In genomic region chr11:44665156-44665682, GRCm38 (mm10) we compare ENCODE assay signal across 7 mouse cellular contexts. TPM values are rescaled to one million over a fixed set of nuclear protein-coding genes. Genes with fewer than 3 reads are reported as not detected.
DNase-seq lines count a peak whose midpoint lies in the region; ATAC-seq and TF ChIP-seq lines count a peak whose summit lies in the region.

No protein-coding gene starts in this region.

- no peak for TF ChIP-seq CTCF in ES-Bruce4 (IDR thresholded peaks at IDR 0.05; ENCODE audit: low read depth, low read length)

- peak overlapping the region; percentile 48 for H3K4me2 ChIP-seq in forebrain, embryonic 11.5 days (ENCODE audit: low read depth, low read length, severe bottlenecking)
- H3K4me2 ChIP-seq in limb, embryonic 11.5 days (ENCODE audit: low read depth, severe bottlenecking), result peak overlapping the region; percentile 34
- peak overlapping the region; percentile 49 for H3K4me2 ChIP-seq in midbrain, embryonic 13.5 days (replicated peaks)

- H3K4me1 ChIP-seq in ES-Bruce4 (ENCODE audit: control insufficient read depth, insufficient read depth, low read length), result no peaks in the 10 kb centered on the region
- H3K4me1 ChIP-seq in forebrain, embryonic 11.5 days (replicated peaks; ENCODE audit: control insufficient read depth, insufficient read depth, low read length), result peaks cover 12% of the 10 kb centered on the region
- peaks cover 26% of the 10 kb centered on the region for H3K4me1 ChIP-seq in limb, embryonic 11.5 days (ENCODE audit: control insufficient read depth, insufficient read depth, low read length)
- peaks cover 56% of the 10 kb centered on the region for H3K4me1 ChIP-seq in midbrain, embryonic 13.5 days (replicated peaks)

- no peak overlapping the region for H3K9ac ChIP-seq in ES-Bruce4 (ENCODE audit: low read depth, poor library complexity, severe bottlenecking)
- H3K9ac ChIP-seq in forebrain, embryonic 11.5 days (ENCODE audit: low read length), result peak overlapping the region; percentile 51; the same call in 1 of the 2 replicates
- H3K9ac ChIP-seq in limb, embryonic 11.5 days (ENCODE audit: low read length), result peak overlapping the region; percentile 58
- peak overlapping the region; percentile 61 for H3K9ac ChIP-seq in midbrain, embryonic 13.5 days (replicated peaks)

- WGBS in forebrain, embryonic 11.5 days, result under 1% methylated on average over 18 of the region's 18 CpGs
- 1% methylated on average over 18 of the region's 18 CpGs for WGBS in limb, embryonic 11.5 days
- 2% methylated on average over 18 of the region's 18 CpGs for whole genome bisulfite sequencing in midbrain, embryonic 13.5 days

- peak; percentile 64 for ATAC-seq in forebrain, embryonic 11.5 days (replicated peaks; ENCODE audit: low FRiP score)
- ATAC-seq in limb, embryonic 11.5 days (ENCODE audit: insufficient number of reproducible peaks, low FRiP score, low TSS enrichment, low read depth), result peak; percentile 90
- ATAC-seq in midbrain, embryonic 13.5 days, result peak; percentile 79

- TF ChIP-seq EP300 in ES-Bruce4 (IDR thresholded peaks at IDR 0.05; ENCODE audit: insufficient read depth, low read depth, low read length), result no peak

- H3K27ac ChIP-seq in ES-Bruce4 (ENCODE audit: insufficient read depth, low read length), result no peak overlapping the region
- H3K27ac ChIP-seq in forebrain, embryonic 11.5 days (ENCODE audit: low read depth, low read length), result no peak overlapping the region
- H3K27ac ChIP-seq in limb, embryonic 11.5 days (replicated peaks; ENCODE audit: low read depth, low read length), result peak overlapping the region; percentile 37; the same call in 1 of the 2 replicates
- peak overlapping the region; percentile 9; the same call in 1 of the 2 replicates for H3K27ac ChIP-seq in midbrain, embryonic 13.5 days

- no peaks in the 10 kb centered on the region for H3K36me3 ChIP-seq in ES-Bruce4 (ENCODE audit: control insufficient read depth, insufficient read depth, low read length, poor library complexity, severe bottlenecking)
- no peaks in the 10 kb centered on the region for H3K36me3 ChIP-seq in forebrain, embryonic 11.5 days (ENCODE audit: control insufficient read depth, insufficient read depth, low read length)
- no peaks in the 10 kb centered on the region for H3K36me3 ChIP-seq in limb, embryonic 11.5 days (ENCODE audit: control insufficient read depth, insufficient read depth, low read length)
- H3K36me3 ChIP-seq in midbrain, embryonic 13.5 days, result no peaks in the 10 kb centered on the region

- H3K9me3 ChIP-seq in ES-Bruce4 (replicated peaks; ENCODE audit: control insufficient read depth, insufficient read depth, low read length, poor library complexity, severe bottlenecking), result no peaks in the 10 kb centered on the region
- H3K9me3 ChIP-seq in forebrain, embryonic 11.5 days (ENCODE audit: control insufficient read depth, low read length), result no peaks in the 10 kb centered on the region
- H3K9me3 ChIP-seq in limb, embryonic 11.5 days (ENCODE audit: control insufficient read depth, low read length), result no peaks in the 10 kb centered on the region
- no peaks in the 10 kb centered on the region for H3K9me3 ChIP-seq in midbrain, embryonic 13.5 days

- H3K27me3 ChIP-seq in ES-Bruce4 (ENCODE audit: control insufficient read depth, insufficient read depth, low read length, poor library complexity, severe bottlenecking), result peaks cover 2% of the 10 kb centered on the region
- peaks cover 19% of the 10 kb centered on the region for H3K27me3 ChIP-seq in forebrain, embryonic 11.5 days (ENCODE audit: control insufficient read depth, insufficient read depth, low read length)
- no peaks in the 10 kb centered on the region for H3K27me3 ChIP-seq in limb, embryonic 11.5 days (ENCODE audit: control insufficient read depth, insufficient read depth, low read length)
- H3K27me3 ChIP-seq in midbrain, embryonic 13.5 days, result 0 out of 2 replicates have a peak, but pooled peaks cover 3% of the 10 kb centered on the region

- no peak for TF ChIP-seq POLR2A in ES-Bruce4 (IDR thresholded peaks at IDR 0.05; ENCODE audit: insufficient read depth, low read length)

- DNase-seq in 3134 (ENCODE audit: extremely low read depth, insufficient read length, low spot score), result peak; percentile 5
- DNase-seq in forebrain, embryonic 11.5 days (ENCODE audit: low spot score), result peak; percentile 75
- DNase-seq in heart, postnatal 4 days, result peak; percentile 67
- DNase-seq in limb, embryonic 11.5 days (ENCODE audit: low spot score), result peak; percentile 82
- no peak for DNase-seq in MN1 (ENCODE audit: low spot score)

- peak overlapping the region; percentile 3; the same call in 1 of the 2 replicates for H3K4me3 ChIP-seq in ES-Bruce4 (ENCODE audit: low read depth, low read length)
- H3K4me3 ChIP-seq in forebrain, embryonic 11.5 days (ENCODE audit: low read depth, low read length), result peak overlapping the region; percentile 10; the same call in 1 of the 2 replicates
- no peak overlapping the region for H3K4me3 ChIP-seq in limb, embryonic 11.5 days (ENCODE audit: low read depth, low read length)
- H3K4me3 ChIP-seq in midbrain, embryonic 13.5 days (replicated peaks), result peak overlapping the region; percentile 14

RNA-seq across cellular contexts. Expression of gene Ebf1, which starts 48.1 kb away (rescaled TPM):
- 0.93 and 2.3 TPM in 2 replicates for polyA plus RNA-seq in ES-Bruce4 (2011; ENCODE audit: insufficient read depth, insufficient read length, low read depth, missing spikeins)
- polyA plus RNA-seq in forebrain, embryonic 11.5 days (2014; fragmentation: Nextera tagmentation; extraction: Ambion mirVana), result 17.5 and 21.3 TPM in 2 replicates
- 10 to 100 TPM; 27.2 to 31.0 TPM for total RNA-seq in heart, postnatal 4 days (2021)
- polyA plus RNA-seq in limb, embryonic 11.5 days (2014; fragmentation: Nextera tagmentation; extraction: Ambion mirVana), result 56.0 and 61.7 TPM in 2 replicates
- polyA plus RNA-seq in midbrain, embryonic 13.5 days (2015; fragmentation: Nextera tagmentation; extraction: Ambion mirVana), result 93.8 and 94.0 TPM in 2 replicates

Comparison
In these comparisons a context has a peak if more than half of its experiments do, and no peak if none do; other contexts are left out.
1. H3K27ac ChIP-seq: peak in limb, embryonic 11.5 days (single experiment) and midbrain, embryonic 13.5 days (single experiment); none in ES-Bruce4 (single experiment) and forebrain, embryonic 11.5 days (single experiment).
2. Peak in every context shown above with its lines, with median percentiles within 50 percentile points of each other: ATAC-seq and H3K4me2 ChIP-seq.